Mouse (Mus musculus): Measurements from ENCODE around the gene Herpud1.

The Herpud1 gene

GRCm38 (mm10) chr8:94443153-94443552 lies 56.9 kb downstream of the Herpud1 start:
- no peak for DNase-seq (ENCODE audit: extremely low read depth, low read depth, low spot score)

- DNase-seq (ENCODE audit: extremely low read depth, low read depth, low spot score), result no peak
These were observed 58.2 kb downstream of the Herpud1 start for GRCm38 (mm10) chr8:94444480-94444879.
